10 mouse cellular contexts compared by ENCODE assay signal in the genomic region with DNA sequence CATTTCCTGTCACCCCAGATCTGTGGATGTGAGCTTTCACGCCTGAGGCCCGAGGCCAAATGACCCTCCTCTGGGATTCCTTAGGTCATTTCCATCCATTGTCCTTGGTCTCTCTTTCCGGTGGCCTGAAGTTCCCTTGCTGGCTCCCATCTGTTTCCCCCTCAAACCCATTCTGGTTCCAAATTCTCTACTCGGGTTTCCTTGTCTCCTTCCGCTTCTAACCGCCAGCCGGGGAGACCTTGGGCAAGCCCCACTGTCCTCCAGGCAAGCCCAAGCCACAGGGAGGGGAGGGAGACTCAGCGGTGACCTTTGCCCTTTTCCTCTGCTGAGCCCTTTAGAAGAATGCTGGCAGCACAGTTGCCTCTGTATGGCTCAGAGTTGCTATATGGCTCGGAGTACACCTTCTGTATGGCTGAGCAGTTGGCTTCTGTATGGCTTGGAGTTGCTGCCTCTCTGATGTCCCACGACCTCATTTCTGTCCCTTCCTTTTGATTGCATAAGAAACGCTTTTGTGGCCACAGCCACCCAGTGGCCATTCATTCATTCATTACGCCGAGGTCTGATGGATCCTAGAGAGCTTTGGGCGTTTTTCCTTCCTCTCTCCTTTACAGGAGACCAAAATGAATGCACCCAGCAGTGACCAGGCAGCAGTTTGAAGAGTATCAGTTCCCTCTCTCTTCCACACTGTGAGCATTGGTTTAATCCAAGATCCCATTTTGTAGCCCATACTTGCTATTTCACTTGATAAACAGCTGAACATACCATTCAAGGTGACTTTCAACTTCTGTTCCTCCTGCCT. TPM values are rescaled to one million over a fixed set of nuclear protein-coding genes. Genes with fewer than 3 reads are reported as not detected.
DNase-seq lines count a peak whose midpoint lies in the region; ATAC-seq and TF ChIP-seq lines count a peak whose summit lies in the region.
"Had no signal": no experiment of that assay in that cellular context is flagged by ENCODE, and none has a peak within 500 bp of the region (broad histone marks: within the 10 kb centered on the region; RNA-seq: fewer than 3 reads in every experiment).

No protein-coding gene starts in this region.

- H3K9me3 ChIP-seq in hindbrain, embryonic 10.5 days = no peaks in the 10 kb centered on the region
- no peaks in the 10 kb centered on the region for H3K9me3 ChIP-seq in hindbrain, postnatal 0 days (ENCODE audit: low read length)
- H3K9me3 ChIP-seq in heart, embryonic 10.5 days = no peaks in the 10 kb centered on the region
- H3K9me3 ChIP-seq: midbrain, embryonic 12.5 days had no signal

- DNase-seq in hindbrain, embryonic 10.5 days (ENCODE audit: low spot score) = peak; percentile 72
- no peak for DNase-seq in hindbrain, postnatal 0 days (ENCODE audit: low spot score)
- DNase-seq in heart, embryonic 10.5 days (ENCODE audit: low spot score) = no peak
- peak; percentile 65 to 77 for DNase-seq in kidney, postnatal 4 days
- DNase-seq in retina, postnatal 1 day = peak; percentile 51
- no peak for DNase-seq in layer of hippocampus, postnatal 10 days (ENCODE audit: low spot score in 2 of 2)
- DNase-seq in frontal cortex, postnatal 10 days (ENCODE audit: low spot score in 2 of 2) = no peak
- DNase-seq: thymus, postnatal 25 days had no signal

- peaks cover 34% of the 10 kb centered on the region for H3K4me1 ChIP-seq in hindbrain, embryonic 10.5 days (replicated peaks)
- H3K4me1 ChIP-seq in hindbrain, postnatal 0 days (ENCODE audit: insufficient read depth, low read length) = no peaks in the 10 kb centered on the region
- peaks cover 31% of the 10 kb centered on the region for H3K4me1 ChIP-seq in heart, embryonic 10.5 days

- peak overlapping the region; percentile 68; the same call in 1 of the 2 replicates for H3K27ac ChIP-seq in hindbrain, embryonic 10.5 days
- H3K27ac ChIP-seq in hindbrain, postnatal 0 days = no peak overlapping the region
- H3K27ac ChIP-seq in heart, embryonic 10.5 days = peak overlapping the region; percentile 54; the same call in 1 of the 2 replicates
- H3K27ac ChIP-seq: midbrain, embryonic 12.5 days had no signal

- H3K4me3 ChIP-seq in hindbrain, embryonic 10.5 days = no peak overlapping the region
- no peak overlapping the region for H3K4me3 ChIP-seq in hindbrain, postnatal 0 days (ENCODE audit: low read length)
- H3K4me3 ChIP-seq in heart, embryonic 10.5 days = no peak overlapping the region
- H3K4me3 ChIP-seq: midbrain, embryonic 12.5 days had no signal

- H3K4me2 ChIP-seq in hindbrain, postnatal 0 days (ENCODE audit: low read depth, low read length) = no peak overlapping the region
- H3K4me2 ChIP-seq: midbrain, embryonic 12.5 days had no signal

- no peak for TF ChIP-seq CTCF in hindbrain, postnatal 0 days (IDR thresholded peaks at IDR 0.05; ENCODE audit: low read depth)

- 30% methylated on average over 14 of the region's 14 CpGs for WGBS in hindbrain, embryonic 10.5 days
- WGBS in hindbrain, postnatal 0 days = 34% methylated on average over 14 of the region's 14 CpGs
- WGBS in heart, embryonic 10.5 days = 44% methylated on average over 14 of the region's 14 CpGs

- no peaks in the 10 kb centered on the region for H3K27me3 ChIP-seq in hindbrain, embryonic 10.5 days (ENCODE audit: insufficient read depth, poor library complexity, severe bottlenecking)
- H3K27me3 ChIP-seq in hindbrain, postnatal 0 days (ENCODE audit: insufficient read depth, low read length) = no peaks in the 10 kb centered on the region
- no peaks in the 10 kb centered on the region for H3K27me3 ChIP-seq in heart, embryonic 10.5 days (ENCODE audit: insufficient read depth, poor library complexity, severe bottlenecking)
- H3K27me3 ChIP-seq: midbrain, embryonic 12.5 days had no signal

- H3K9ac ChIP-seq in hindbrain, postnatal 0 days (replicated peaks; ENCODE audit: low read length) = no peak overlapping the region
- H3K9ac ChIP-seq: midbrain, embryonic 12.5 days had no signal

- ATAC-seq in hindbrain, postnatal 0 days = no peak
- no peak for ATAC-seq in activated CD4-positive, CD25-positive, alpha-beta regulatory T cell, adult 4 months

- H3K36me3 ChIP-seq in hindbrain, embryonic 10.5 days = no peaks in the 10 kb centered on the region
- no peaks in the 10 kb centered on the region for H3K36me3 ChIP-seq in hindbrain, postnatal 0 days (ENCODE audit: insufficient read depth, low read length)
- H3K36me3 ChIP-seq in heart, embryonic 10.5 days = no peaks in the 10 kb centered on the region
- H3K36me3 ChIP-seq: midbrain, embryonic 12.5 days had no signal

RNA-seq across cellular contexts. Expression of a gene that starts 11.5 kb away (rescaled TPM):
- 9.7 and 11.4 TPM in 2 replicates for polyA plus RNA-seq in hindbrain, embryonic 10.5 days (2016; fragmentation: Nextera tagmentation; extraction: Ambion mirVana)
- total RNA-seq in hindbrain, postnatal 0 days (2014; rRNA removed) = 2.6 and 3.1 TPM in 2 replicates
- 2.7 and 2.9 TPM in 2 replicates for polyA plus RNA-seq in hindbrain, postnatal 0 days (2015; fragmentation: Nextera tagmentation; extraction: Ambion mirVana)
- 17.6 and 17.8 TPM in 2 replicates for polyA plus RNA-seq in heart, embryonic 10.5 days (2016; fragmentation: Nextera tagmentation; extraction: Ambion mirVana)
- polyA plus RNA-seq in activated CD4-positive, CD25-positive, alpha-beta regulatory T cell, adult 4 months (2017; shearing (Covaris generic)) = 10 to 100 TPM; 21.3 to 25.2 TPM
- 1 to 10 TPM; 2.7 to 3.2 TPM for total RNA-seq in layer of hippocampus, postnatal 10 days (2021)

Comparison
In these comparisons a context has a peak if more than half of its experiments do, and no peak if none do; other contexts are left out.
1. DNase-seq: peak in hindbrain, embryonic 10.5 days (single experiment), kidney, postnatal 4 days (2 of 2) and retina, postnatal 1 day (single experiment); none in hindbrain, postnatal 0 days (single experiment), heart, embryonic 10.5 days (single experiment), layer of hippocampus, postnatal 10 days (0 of 2) and frontal cortex, postnatal 10 days (0 of 2).